Mouse (Mus musculus): ENCODE results near the gene Fam131a. TPM values are rescaled to one million over a fixed set of nuclear protein-coding genes. Genes with fewer than 3 reads are reported as not detected.

The Fam131a gene
- polyA plus RNA-seq, 2 experiments from 2014 or later: 0.34 to 0.59 TPM

GRCm38 (mm10) chr16:20699266-20699665 is 6.2 kb downstream of the Fam131a start:
- no peak for ATAC-seq

GRCm38 (mm10) chr16:20700036-20700435 is 7.0 kb downstream of the Fam131a start:
- ATAC-seq: no peak

- ATAC-seq: no peak
Observed at GRCm38 (mm10) chr16:20701316-20701715, 8.3 kb downstream of the Fam131a start.

- no peak for ATAC-seq
Observed at GRCm38 (mm10) chr16:20701729-20702521, 8.9 kb downstream of the Fam131a start.

- peak; percentile 54 for ATAC-seq
Observed at GRCm38 (mm10) chr16:20702522-20702893, 9.5 kb downstream of the Fam131a start.

- no peak for ATAC-seq
Observed at GRCm38 (mm10) chr16:20703071-20703470, 10.0 kb downstream of the Fam131a start.

- ATAC-seq: no peak
Observed at GRCm38 (mm10) chr16:20703699-20704400, 10.8 kb downstream of the Fam131a start.

GRCm38 (mm10) chr16:20705786-20706185 is 12.7 kb downstream of the Fam131a start:
- no peak for ATAC-seq

- ATAC-seq: no peak
Observed at GRCm38 (mm10) chr16:20706407-20707055, 13.5 kb downstream of the Fam131a start.

- ATAC-seq: no peak
Observed at GRCm38 (mm10) chr16:20708220-20708938, 15.3 kb downstream of the Fam131a start.

GRCm38 (mm10) chr16:20708939-20709734 is 16.1 kb downstream of the Fam131a start:
- no peak for ATAC-seq

- no peak for ATAC-seq
Observed at GRCm38 (mm10) chr16:20710370-20710769, 17.3 kb downstream of the Fam131a start.

- no peak for ATAC-seq
Observed at GRCm38 (mm10) chr16:20710810-20711209, 17.8 kb downstream of the Fam131a start.

- no peak for ATAC-seq
Observed at GRCm38 (mm10) chr16:20712190-20712589, 19.1 kb downstream of the Fam131a start.

GRCm38 (mm10) chr16:20712889-20713288 is 19.8 kb downstream of the Fam131a start:
- ATAC-seq: no peak

GRCm38 (mm10) chr16:20714307-20715080 is 21.5 kb downstream of the Fam131a start:
- ATAC-seq: no peak

GRCm38 (mm10) chr16:20715161-20715560 is 22.1 kb downstream of the Fam131a start:
- no peak for ATAC-seq

GRCm38 (mm10) chr16:20715566-20715965 is 22.5 kb downstream of the Fam131a start:
- ATAC-seq: no peak

- ATAC-seq: peak; percentile 37
Observed at GRCm38 (mm10) chr16:20715976-20716840, 23.2 kb downstream of the Fam131a start.

- no peak for ATAC-seq
Observed at GRCm38 (mm10) chr16:20716841-20717180, 23.8 kb downstream of the Fam131a start.
